Mouse (Mus musculus) left cerebral cortex, postnatal 14 days (tissue): Measurements from ENCODE around the gene Hist1h1d. TPM values are rescaled to one million over a fixed set of nuclear protein-coding genes. Genes with fewer than 3 reads are reported as not detected.
"Not testable (repeated sequence)": the region's sequence is repeated elsewhere in the genome, so short reads cannot be mapped to it uniquely, and the experiment has no call there.

Source experiments
- DNase-seq, 2 experiments: peaks; one replicate each; pipeline ENCODE4 v3.0.0; 2021 to 2022; ENCODE audit warnings: low spot score in 2 of 2, mixed read lengths in 1 of 2
- intact Hi-C: fragments of 180-260 bp; cut with DNase I; formaldehyde crosslinking; loops from one replicate; pipeline ENCODE4 v1.15.1; 2025
- total RNA-seq, 2 experiments: library from RNA; stranded (reverse); gene quantifications; 2 replicates each; pipeline ENCODE4 v1.2.3; 2021

Hist1h1d gene
- total RNA-seq, 2 experiments from 2014 or later: 3.1 to 4.2 TPM

DNA sequence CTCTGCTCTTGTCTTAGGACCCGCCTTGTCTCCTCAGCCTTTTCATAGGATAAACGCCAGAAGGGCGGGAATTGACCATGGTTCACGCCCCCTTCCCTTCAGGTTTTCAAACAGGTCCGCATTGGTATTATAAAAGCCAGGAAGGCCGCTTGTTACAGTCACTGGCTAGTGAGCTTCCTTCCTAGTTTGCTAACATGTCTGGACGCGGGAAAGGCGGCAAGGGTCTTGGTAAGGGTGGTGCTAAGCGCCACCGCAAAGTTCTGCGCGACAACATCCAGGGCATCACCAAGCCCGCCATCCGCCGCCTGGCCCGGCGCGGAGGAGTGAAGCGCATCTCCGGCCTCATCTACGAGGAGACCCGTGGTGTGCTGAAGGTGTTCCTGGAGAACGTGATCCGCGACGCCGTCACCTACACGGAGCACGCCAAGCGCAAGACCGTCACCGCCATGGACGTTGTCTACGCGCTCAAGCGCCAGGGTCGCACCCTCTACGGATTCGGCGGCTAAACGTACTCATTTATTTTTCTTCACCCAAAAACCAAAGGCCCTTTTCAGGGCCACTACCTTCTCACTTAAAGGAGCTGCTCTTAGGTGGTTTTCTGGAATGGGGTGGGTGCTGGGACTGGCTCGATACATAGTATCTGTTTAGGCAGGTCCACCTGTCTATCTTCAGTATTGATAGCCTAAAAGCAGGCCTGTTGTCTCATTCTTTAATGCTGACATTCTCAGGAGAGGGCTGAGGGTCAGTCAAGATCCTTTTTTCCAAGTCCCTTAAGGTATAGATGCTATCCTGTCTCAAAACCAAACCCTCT is 28.6 kb downstream of the Hist1h1d start, which contains the start of gene Hist1h4d:
Hist1h4d (plus strand) TSS at position 191 of the 811 bp plus-strand sequence.
- intact Hi-C loops: loop anchor here (5.0 kb wide), 2 partner anchors 116 to 156 kb away; partner anchors contain the start of genes Hist1h1c, Hist1h1t and Hist1h4c
- DNase-seq: peak; percentile 98

DNA sequence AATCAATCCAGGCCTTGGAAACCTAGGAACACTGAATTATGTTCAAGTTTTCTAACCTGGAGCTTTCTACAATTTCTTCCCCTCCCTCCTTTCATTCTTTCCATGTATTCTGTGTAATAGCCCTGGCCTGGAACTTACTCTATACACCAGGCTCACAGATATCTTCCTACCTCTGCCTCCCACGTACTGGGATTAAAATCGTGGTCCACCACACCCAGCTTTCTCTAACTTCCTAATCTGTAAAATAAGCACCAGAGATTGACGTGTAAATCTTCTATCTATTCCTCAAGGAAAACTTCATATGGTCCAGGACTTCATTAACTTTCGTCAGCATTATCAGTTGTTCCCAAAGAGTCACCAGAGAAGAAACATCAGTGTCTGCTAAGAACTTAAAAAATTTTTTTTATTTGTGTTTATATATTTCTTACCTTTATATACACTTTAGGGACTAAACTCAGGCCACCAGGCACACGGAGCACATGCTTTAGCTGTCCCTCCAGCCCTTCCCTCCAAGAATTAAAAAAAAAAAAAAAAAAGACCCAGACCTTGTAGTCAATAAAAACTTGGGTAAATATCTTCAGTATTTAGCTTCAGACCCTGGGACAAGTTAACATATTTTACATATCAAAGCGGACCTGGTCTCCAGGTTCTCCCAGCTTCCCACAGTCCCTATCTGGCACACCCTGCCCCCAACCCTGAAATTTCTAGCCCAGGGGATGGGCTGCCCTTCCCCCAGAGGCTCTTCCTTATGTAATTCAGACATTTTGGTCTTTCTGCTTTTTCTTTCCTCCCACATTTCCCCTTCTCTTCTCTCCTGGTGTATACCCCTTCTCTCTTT is 29.4 kb downstream of the Hist1h1d start:
- intact Hi-C loops: loop anchor here (5.0 kb wide), 2 partner anchors 115 to 155 kb away; partner anchors contain the start of genes Hist1h1c, Hist1h1t and Hist1h4c
- no peak for DNase-seq

- no peak for DNase-seq
- intact Hi-C loops: loop anchor here (5.0 kb wide), 2 partner anchors 114 to 154 kb away; partner anchors contain the start of genes Hist1h1c, Hist1h1t and Hist1h4c
Observed at GRCm38 (mm10) chr13:23583387-23584068, 30.5 kb downstream of the Hist1h1d start.

GRCm38 (mm10) chr13:23584331-23584730 is 31.3 kb downstream of the Hist1h1d start:
- DNase-seq: no peak
- intact Hi-C loops: loop anchor here (5.0 kb wide), 2 partner anchors 113 to 153 kb away; partner anchors contain the start of genes Hist1h1c, Hist1h1t and Hist1h4c

DNA sequence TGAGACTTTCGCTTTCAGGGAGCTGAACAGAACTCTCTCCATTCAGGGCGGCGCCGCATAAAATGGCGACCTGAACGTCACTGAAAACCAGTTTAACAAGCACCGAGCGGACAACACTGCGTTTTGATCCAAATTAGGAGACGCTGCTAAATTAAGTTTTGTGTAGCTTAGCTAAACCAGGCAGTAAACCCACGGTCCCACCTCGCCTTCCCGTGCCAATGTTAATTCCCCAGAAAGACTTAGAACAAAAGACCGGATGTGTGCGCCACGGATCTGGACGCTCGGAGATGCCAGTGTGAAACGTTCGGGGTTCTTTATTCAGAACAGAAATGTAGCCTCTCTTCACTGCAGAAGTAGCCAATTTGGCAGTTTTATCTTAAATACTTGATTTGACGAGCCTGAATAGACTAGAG is 32.0 kb downstream of the Hist1h1d start:
- intact Hi-C loops: no loop called here
- peak; percentile 61 to 73 for DNase-seq

DNA sequence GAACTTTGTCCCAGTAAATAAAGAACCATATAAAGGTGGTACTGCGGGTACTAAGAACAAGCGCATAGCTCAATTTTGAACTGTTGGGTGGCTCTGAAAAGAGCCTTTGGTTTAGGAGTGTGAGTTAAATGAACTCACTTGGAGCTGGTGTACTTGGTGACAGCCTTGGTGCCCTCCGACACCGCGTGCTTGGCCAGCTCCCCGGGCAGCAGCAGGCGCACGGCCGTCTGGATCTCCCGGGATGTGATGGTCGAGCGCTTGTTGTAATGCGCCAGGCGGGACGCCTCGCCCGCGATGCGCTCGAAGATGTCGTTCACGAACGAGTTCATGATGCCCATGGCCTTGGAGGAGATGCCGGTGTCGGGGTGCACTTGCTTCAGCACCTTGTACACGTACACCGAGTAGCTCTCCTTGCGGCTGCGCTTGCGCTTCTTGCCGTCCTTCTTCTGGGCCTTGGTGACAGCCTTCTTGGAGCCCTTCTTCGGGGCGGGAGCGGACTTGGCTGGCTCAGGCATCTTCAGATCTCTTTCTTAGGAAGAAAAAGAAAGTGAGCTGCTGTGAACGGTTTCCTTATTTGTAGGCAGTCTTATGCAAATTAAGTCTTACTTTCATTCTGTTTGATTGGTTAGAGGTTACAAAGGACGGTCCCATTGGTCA is 32.5 kb downstream of the Hist1h1d start:
- intact Hi-C loops: loop anchor here (1.0 to 2.0 kb wide), 2 partner anchors 13 to 33 kb away; no protein-coding TSS in a partner anchor

GRCm38 (mm10) chr13:23586099-23586939 is 33.3 kb downstream of the Hist1h1d start:
- no peak for DNase-seq

More for the DNA sequence above, 32.5 kb downstream of the Hist1h1d start:
- peak; percentile 79 to 92 for DNase-seq

GRCm38 (mm10) chr13:23586940-23587225 is 33.8 kb downstream of the Hist1h1d start:
- intact Hi-C loops: loop anchor here (1.0 to 2.0 kb wide), 2 partner anchors 11 to 32 kb away; no protein-coding TSS in a partner anchor
- DNase-seq: no peak

More at GRCm38 (mm10) chr13:23586099-23586939, 33.3 kb downstream of the Hist1h1d start:
- intact Hi-C loops: loop anchor here (1.0 to 2.0 kb wide), 2 partner anchors 12 to 32 kb away; no protein-coding TSS in a partner anchor

DNA sequence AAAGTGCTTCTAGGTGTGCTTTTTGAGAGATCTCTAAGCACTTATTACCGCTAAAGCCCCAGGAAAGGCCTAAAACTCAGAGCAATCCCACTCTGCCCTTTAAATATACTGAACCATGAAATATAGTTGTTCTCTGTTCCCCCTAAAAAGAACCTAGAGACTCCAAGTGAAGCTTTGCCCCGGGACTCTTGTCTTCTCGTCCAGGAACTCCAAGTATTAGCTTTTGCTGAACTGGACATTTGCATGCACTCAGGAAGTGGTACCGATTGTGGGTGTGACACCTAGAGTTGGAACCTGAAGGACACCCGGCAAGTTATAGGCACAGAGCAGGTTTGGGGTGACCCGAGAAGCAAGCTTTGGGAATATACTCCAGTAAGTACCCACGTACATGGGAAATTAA is 38.1 kb downstream of the Hist1h1d start:
- DNase-seq: no peak
- intact Hi-C loops: no loop called here

GRCm38 (mm10) chr13:23591886-23592285 is 38.8 kb downstream of the Hist1h1d start:
- DNase-seq, intact Hi-C loops: not testable (repeated sequence)

- DNase-seq: no peak
- intact Hi-C loops: no loop called here
Observed at GRCm38 (mm10) chr13:23592614-23593013, 39.6 kb downstream of the Hist1h1d start.

GRCm38 (mm10) chr13:23593051-23593770 is 40.1 kb downstream of the Hist1h1d start:
- intact Hi-C loops: no loop called here
- no peak for DNase-seq

DNA sequence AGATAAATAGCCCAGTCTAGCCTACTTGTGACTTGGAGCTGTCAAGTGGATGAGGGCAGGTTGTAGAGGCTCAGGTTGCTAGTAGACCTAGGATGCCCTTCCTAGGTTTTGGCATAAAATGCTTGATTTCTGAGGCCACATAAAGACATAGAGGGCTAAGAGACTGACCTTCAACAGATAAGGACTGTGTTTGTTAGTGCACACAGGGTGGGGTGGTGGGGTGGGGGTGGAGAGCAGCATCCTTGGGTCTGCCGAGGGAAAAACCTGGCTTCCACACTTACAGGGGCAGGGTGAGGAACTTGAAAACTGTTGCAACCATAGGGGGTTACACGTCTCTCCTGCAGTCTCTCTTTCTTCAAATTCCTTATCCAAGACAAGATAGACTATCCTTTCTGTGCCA is 42.1 kb downstream of the Hist1h1d start:
- intact Hi-C loops: no loop called here
- DNase-seq: no peak

DNA sequence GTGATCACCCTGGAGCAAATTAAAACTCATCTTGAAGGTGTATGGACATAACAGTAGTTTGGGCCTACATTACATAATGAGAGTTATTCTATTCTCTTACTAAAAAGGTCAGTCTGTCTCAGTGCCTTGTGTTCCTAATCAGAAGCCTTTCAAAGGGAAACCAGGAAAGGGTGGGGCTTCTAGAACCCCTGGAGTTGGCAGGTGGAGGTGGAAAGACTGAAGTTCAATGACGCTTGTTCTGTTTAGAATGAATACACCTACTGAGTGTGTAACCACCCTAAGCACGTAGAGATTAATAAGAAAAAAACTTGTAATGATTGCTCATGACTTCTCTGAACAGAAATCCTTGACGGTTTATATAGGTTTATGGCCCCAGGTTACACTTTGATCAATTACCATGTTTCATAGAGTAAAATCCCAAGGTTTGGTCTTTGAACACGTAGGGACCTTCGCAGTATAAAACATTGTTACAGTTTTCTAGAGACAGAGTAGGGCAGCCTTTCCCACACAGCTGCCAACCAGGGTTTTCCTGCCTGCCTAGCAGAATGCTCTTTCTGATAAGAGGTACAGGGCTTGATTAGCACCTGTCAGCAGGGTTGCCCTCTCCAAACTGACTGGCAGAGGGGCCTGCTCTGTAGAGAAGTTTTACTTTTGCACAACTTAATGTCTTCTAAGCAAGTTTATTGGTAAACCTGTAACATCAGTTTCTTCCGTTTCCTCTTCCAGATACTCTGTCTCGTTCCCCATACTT is 42.7 kb downstream of the Hist1h1d start:
- DNase-seq: no peak
- intact Hi-C loops: no loop called here

DNA sequence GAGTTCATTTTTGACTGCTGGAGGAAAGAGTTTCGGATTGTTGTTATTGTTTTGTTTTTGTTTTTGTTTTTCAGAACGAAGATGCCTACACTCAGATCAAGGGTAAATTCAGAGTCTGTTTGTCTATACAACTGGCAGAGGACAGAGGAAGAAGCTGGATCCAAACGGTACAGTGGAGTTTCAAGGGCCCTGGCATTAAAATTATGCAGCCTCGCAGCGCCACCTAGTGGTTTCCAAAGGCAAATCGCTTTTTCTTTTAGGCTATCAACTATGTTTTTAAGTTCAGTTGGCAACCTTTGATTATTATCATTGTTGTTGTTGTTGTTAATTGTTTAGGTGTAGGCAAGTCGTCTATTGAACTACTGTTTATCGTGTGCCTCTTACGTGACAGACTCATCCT is 44.9 kb downstream of the Hist1h1d start:
- DNase-seq: peak; percentile 56 to 79
- intact Hi-C loops: loop anchor here (1.0 kb wide), 1 partner anchor 12 kb away; no protein-coding TSS in a partner anchor

DNA sequence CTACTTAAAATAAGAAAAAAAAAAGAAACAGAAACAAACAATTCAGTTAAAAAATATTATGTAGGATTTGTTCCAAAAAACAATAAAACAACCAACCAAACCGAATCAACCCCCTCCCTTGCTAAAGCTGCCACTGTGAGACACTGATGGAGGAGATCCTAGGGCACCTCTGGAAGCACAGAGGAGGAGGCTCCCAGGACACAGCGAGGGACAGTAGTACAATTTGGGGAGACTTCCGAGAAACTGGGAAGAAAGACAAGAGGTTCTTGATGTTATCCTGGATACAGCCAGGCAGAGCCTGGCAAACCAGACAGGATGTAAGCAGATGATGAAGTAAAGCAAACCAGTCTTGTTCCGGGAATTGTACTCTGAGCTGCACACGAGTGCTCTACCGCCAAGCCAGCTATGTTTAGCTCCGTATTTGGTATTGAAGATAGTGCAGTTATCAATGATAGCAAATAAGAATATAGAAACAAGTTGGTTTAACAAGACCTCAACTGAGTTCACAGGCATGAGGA is 50.2 kb downstream of the Hist1h1d start:
- intact Hi-C loops: no loop called here
- no peak for DNase-seq
